Mouse (Mus musculus) neural tube, embryonic 12.5 days (tissue): ENCODE results near the gene Luzp1. TPM values are rescaled to one million over a fixed set of nuclear protein-coding genes. Genes with fewer than 3 reads are reported as not detected.
A peak's percentile ranks its signal among the peaks of the same experiment; 100 is the strongest.

Source experiments
- ATAC-seq: fragments of 200-750 bp; cut with Nextera tagmentation; 2 replicates; pipeline ENCODE4 v1.8.0; 2017; ENCODE audit warnings: low read depth, mild to moderate bottlenecking, moderate TSS enrichment, moderate library complexity; ENCODE audit not compliant: low FRiP score
- H3K27ac ChIP-seq: fragments of 300-500 bp; sonication (generic); 2 replicates; pipeline ENCODE4 v1.5.1; 2016
- H3K27me3 ChIP-seq: fragments of 300-500 bp; sonication (generic); replicated peaks from 2 replicates; pipeline ENCODE4 v1.6.1; 2016; ENCODE audit warnings: mild to moderate bottlenecking
- H3K36me3 ChIP-seq: fragments of 300-500 bp; sonication (generic); 2 replicates; pipeline ENCODE4 v1.6.1; 2016; ENCODE audit warnings: mild to moderate bottlenecking
- H3K4me1 ChIP-seq: fragments of 300-500 bp; sonication (generic); 2 replicates; pipeline ENCODE4 v1.6.1; 2016
- H3K4me2 ChIP-seq: fragments of 300-500 bp; sonication (generic); replicated peaks from 2 replicates; pipeline ENCODE4 v1.6.1; 2016; ENCODE audit warnings: mild to moderate bottlenecking
- H3K4me3 ChIP-seq: fragments of 300-500 bp; sonication (generic); 2 replicates; pipeline ENCODE4 v1.5.1; 2016
- H3K9ac ChIP-seq: fragments of 300-500 bp; sonication (generic); 2 replicates; pipeline ENCODE4 v1.6.1; 2016; ENCODE audit warnings: mild to moderate bottlenecking
- H3K9me3 ChIP-seq: fragments of 300-500 bp; sonication (generic); 2 replicates; pipeline ENCODE4 v1.6.1; 2016; ENCODE audit warnings: mild to moderate bottlenecking
- WGBS: fragments of 180-500 bp; shearing (Covaris S2); methylation state at CpG from one replicate; pipeline ENCODE4 v1.1.7; 2016; 5-methylcytosine and 5-hydroxymethylcytosine counted together
- polyA plus RNA-seq: library from polyadenylated mRNA; unstranded; fragments of >200 nt; fragmentation: Nextera tagmentation; extraction: Ambion mirVana; gene quantifications from 2 replicates; pipeline ENCODE4 v1.2.1, GENCODE M21; 2016

Luzp1 gene
- 82.1 and 90.8 TPM in 2 replicates for polyA plus RNA-seq

GRCm38 (mm10) chr4:136469371-136469903, at the start of gene Luzp1:
Luzp1 (plus strand) TSS chr4:136469761.
- 0 out of 2 replicates have a peak, but pooled peaks cover 1% of the 10 kb centered on the region for H3K27me3 ChIP-seq
- WGBS = 1% methylated on average over 36 of the region's 36 CpGs
- ATAC-seq = peak; percentile 91
- no peaks in the 10 kb centered on the region for H3K9me3 ChIP-seq
- H3K4me2 ChIP-seq = peak within 1 kb of the TSS; percentile 74
- peak within 1 kb of the TSS; percentile 90 for H3K9ac ChIP-seq
- peaks cover 25% of the 10 kb centered on the region for H3K4me1 ChIP-seq
- peak within 1 kb of the TSS; percentile 94 for H3K27ac ChIP-seq
- no peaks in the 10 kb centered on the region for H3K36me3 ChIP-seq
- peak within 1 kb of the TSS; percentile 93 for H3K4me3 ChIP-seq

DNA sequence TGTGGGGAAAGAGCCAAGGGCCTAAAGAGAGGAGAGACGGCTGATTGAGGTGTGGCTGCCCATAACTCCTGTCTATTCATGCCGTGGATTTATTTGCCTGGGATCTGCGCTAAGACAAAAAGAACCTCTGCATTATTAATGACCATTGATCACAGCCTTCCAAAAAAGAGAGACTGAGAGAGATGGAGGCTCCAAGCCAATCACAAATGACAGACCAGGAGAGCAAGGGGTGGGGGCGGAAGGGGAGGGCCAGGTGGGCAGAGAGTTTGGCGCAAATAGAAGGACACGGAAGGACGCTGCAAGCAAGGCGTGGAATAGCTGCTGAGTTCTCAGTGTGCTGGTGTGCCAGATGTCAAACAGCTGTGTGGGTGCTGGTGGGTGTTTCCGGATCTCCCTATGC, 46.3 kb upstream of the Luzp1 start, which contains the start of gene Htr1d:
TSS of gene Htr1d (plus strand) at position 301 of the 400 bp plus-strand sequence.
- no peaks in the 10 kb centered on the region for H3K36me3 ChIP-seq
- H3K27ac ChIP-seq = no peak within 1 kb of the TSS
- no peak for ATAC-seq
- H3K9me3 ChIP-seq = no peaks in the 10 kb centered on the region
- WGBS = 71% methylated on average over 9 of the region's 9 CpGs
- H3K27me3 ChIP-seq = peaks cover 35% of the 10 kb centered on the region
- H3K9ac ChIP-seq = peak within 1 kb of the TSS; percentile 60
- peak within 1 kb of the TSS; percentile 89 for H3K4me2 ChIP-seq
- H3K4me1 ChIP-seq = peaks cover 12% of the 10 kb centered on the region
- peak within 1 kb of the TSS; percentile 45 for H3K4me3 ChIP-seq

DNA sequence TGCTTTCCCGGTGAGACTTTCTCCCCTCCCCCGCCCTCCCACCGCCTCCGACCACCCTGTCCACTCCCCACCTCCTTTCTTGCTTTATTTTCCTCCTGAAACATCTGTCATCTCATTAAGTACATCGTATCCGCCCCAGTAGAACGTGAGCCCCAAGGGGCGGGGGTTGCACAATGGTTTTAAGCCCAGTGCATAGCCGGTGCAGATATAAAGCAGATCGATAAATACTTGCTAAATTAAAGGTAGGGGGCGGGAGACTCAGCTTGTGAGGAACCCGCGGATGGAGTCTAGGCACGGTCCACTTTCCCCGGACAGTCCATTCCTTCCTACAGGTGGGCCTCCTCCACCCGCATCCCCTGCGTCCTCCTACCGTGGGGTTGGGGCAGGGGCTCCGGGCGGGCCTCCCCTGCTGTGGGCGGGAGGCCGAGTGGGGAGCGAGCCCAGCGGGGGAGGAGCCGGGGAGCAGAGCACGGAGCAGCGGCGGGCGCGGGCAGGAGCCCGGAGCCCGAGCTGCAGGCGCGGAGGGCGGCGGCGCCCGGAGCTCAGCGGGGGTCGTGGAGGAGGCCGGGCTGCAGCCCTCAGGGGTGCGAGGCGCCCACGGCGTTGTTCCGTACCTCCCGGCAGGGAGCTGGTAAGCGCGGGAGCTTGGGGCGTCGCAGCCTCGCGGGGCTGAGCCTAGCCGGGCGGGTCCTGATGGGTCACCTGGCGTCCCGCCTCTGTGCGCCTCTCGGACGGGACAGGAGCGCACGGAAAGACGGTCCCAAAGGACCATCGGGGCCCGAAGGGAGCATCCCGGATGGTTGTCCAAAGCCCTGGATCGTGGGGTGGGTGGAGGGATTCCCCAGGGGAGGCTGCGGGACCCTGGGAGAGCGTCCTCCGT, 45.2 kb upstream of the Luzp1 start:
- H3K9me3 ChIP-seq = no peaks in the 10 kb centered on the region
- no peak overlapping the region for H3K27ac ChIP-seq
- WGBS = 2% methylated on average over 68 of the region's 70 CpGs
- H3K27me3 ChIP-seq = peaks cover 39% of the 10 kb centered on the region
- H3K4me2 ChIP-seq = peak overlapping the region; percentile 89
- peak overlapping the region; percentile 60 for H3K9ac ChIP-seq
- H3K4me1 ChIP-seq = peaks cover 12% of the 10 kb centered on the region
- ATAC-seq = peak; percentile 48; the same call in 1 of the 2 replicates
- no peaks in the 10 kb centered on the region for H3K36me3 ChIP-seq
- peak overlapping the region; percentile 45 for H3K4me3 ChIP-seq

DNA sequence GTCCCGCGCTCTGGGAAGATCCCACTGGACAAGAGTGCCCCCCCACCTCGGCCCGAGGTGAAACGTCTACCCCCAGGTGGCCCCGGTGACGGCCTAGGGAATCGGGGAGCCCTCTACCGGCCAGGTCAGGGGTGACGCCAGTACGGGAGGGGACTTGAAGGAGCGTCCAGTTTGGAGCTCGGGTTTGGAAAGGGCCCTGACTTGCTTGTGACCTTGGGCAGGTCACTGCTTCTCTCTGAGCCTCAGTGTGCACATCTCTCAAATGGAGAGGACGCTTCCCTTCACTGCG, 44.6 kb upstream of the Luzp1 start:
- no peaks in the 10 kb centered on the region for H3K9me3 ChIP-seq
- H3K4me3 ChIP-seq = peak overlapping the region; percentile 45
- no peaks in the 10 kb centered on the region for H3K36me3 ChIP-seq
- peak overlapping the region; percentile 60; the same call in 1 of the 2 replicates for H3K9ac ChIP-seq
- H3K4me2 ChIP-seq = peak overlapping the region; percentile 89
- 2% methylated on average over 15 of the region's 15 CpGs for WGBS
- ATAC-seq = no peak
- peaks cover 39% of the 10 kb centered on the region for H3K27me3 ChIP-seq
- H3K27ac ChIP-seq = no peak overlapping the region
- peaks cover 12% of the 10 kb centered on the region for H3K4me1 ChIP-seq

- Histone ChIP-seq H3K9me3 (no peaks in the 10 kb centered on the region), H3K36me3 (no peaks in the 10 kb centered on the region), H3K4me2 (no peak overlapping the region), H3K9ac (no peak overlapping the region), H3K4me1 (peaks cover 9% of the 10 kb centered on the region), H3K4me3 (no peak overlapping the region), H3K27ac (no peak overlapping the region), H3K27me3 (peaks cover 8% of the 10 kb centered on the region)
- 40% methylated on average over 11 of the region's 11 CpGs for WGBS
- ATAC-seq = no peak
These were observed 38.8 kb upstream of the Luzp1 start for GRCm38 (mm10) chr4:136430609-136431375.

DNA sequence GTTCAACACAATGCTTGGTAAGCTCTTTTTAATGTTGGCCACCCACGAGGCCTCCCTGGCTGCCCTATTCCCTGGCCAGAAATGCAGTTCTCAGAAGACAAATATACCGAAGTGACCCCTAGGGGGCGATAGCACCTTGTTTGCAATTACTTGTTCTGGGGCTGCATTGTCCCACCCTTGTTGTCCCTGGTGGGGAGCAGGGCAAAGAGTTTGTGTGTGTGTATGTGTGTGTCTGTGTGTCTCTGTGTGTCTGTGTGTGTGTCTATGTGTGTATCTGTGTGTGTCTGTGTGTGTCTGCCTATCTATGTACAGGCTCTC, 38.2 kb upstream of the Luzp1 start:
- Histone ChIP-seq H3K9me3 (no peaks in the 10 kb centered on the region), H3K4me2 (no peak overlapping the region), H3K4me1 (peaks cover 9% of the 10 kb centered on the region), H3K9ac (no peak overlapping the region), H3K27me3 (0 out of 2 replicates have a peak, but pooled peaks cover 3% of the 10 kb centered on the region), H3K4me3 (no peak overlapping the region), H3K27ac (no peak overlapping the region), H3K36me3 (no peaks in the 10 kb centered on the region)
- no peak for ATAC-seq
- under 1% methylated on average over 3 of the region's 3 CpGs for WGBS

DNA sequence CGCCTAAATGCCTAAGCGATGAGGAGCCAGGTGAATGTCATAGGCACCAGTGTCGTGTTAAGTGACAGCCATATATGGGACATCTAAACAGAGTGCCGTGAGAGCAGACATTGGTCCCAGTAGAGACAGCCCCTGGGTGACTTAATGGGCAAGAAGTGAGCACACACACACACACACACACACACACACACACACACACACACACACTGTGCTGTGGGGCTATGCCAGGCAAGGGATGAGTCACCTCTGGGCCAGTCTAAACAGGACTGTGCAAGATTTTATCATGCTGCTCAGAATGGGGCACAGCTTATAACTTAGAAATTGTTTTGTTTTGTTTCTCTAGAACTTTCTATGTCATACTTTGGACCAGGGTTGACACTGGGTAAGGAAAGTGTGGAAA, 35.5 kb upstream of the Luzp1 start:
- no peak for ATAC-seq
- H3K27me3 ChIP-seq = no peaks in the 10 kb centered on the region
- H3K27ac ChIP-seq = no peak overlapping the region
- H3K9ac ChIP-seq = no peak overlapping the region
- H3K4me1 ChIP-seq = peaks cover 9% of the 10 kb centered on the region
- no peaks in the 10 kb centered on the region for H3K36me3 ChIP-seq
- no peaks in the 10 kb centered on the region for H3K9me3 ChIP-seq
- H3K4me2 ChIP-seq = no peak overlapping the region
- WGBS = 92% methylated on average over 4 of the region's 4 CpGs
- H3K4me3 ChIP-seq = no peak overlapping the region

GRCm38 (mm10) chr4:136439106-136439505, 30.5 kb upstream of the Luzp1 start:
- H3K9ac ChIP-seq = no peak overlapping the region
- no peaks in the 10 kb centered on the region for H3K27me3 ChIP-seq
- 59% methylated on average over 4 of the region's 4 CpGs for WGBS
- H3K27ac ChIP-seq = no peak overlapping the region
- no peak overlapping the region for H3K4me2 ChIP-seq
- H3K36me3 ChIP-seq = no peaks in the 10 kb centered on the region
- H3K4me3 ChIP-seq = no peak overlapping the region
- H3K4me1 ChIP-seq = no peaks in the 10 kb centered on the region
- no peak for ATAC-seq
- no peaks in the 10 kb centered on the region for H3K9me3 ChIP-seq

DNA sequence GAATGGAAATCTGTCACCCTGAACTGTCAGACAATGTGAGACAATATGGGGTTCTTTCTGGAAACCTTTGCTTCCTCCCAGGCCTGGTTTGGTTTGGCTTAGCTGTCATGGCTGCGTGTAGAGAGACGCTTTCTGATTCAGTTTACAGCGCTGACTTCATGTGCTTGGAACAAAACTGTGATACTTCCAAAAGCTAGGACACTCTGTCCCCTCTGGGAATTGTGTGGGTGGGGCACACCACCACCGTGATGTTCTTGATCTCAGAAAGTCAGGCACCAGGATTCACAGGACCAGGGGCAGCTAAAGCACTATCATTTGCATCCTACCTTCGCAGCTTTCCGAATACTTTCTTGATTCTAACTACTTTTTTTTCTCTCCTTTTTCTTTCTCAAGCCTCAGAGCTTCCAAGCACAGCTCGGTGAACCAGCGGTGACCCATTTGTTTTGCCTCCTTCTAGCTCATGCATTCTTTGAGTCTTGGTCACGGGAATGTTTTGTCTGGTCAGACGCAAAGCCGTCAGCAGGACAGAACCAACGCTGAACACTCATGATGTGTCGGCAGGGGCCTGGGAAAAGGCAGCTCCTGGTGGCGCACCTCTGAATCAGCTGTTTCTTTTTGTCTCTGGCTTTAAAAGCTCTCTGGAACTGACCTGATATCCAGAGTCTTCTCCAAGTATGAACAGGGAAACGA, 28.1 kb upstream of the Luzp1 start:
- no peak overlapping the region for H3K9ac ChIP-seq
- no peak overlapping the region for H3K4me2 ChIP-seq
- WGBS = 71% methylated on average over 15 of the region's 15 CpGs
- ATAC-seq = no peak
- no peaks in the 10 kb centered on the region for H3K27me3 ChIP-seq
- no peaks in the 10 kb centered on the region for H3K4me1 ChIP-seq
- H3K36me3 ChIP-seq = no peaks in the 10 kb centered on the region
- H3K4me3 ChIP-seq = no peak overlapping the region
- no peak overlapping the region for H3K27ac ChIP-seq
- no peaks in the 10 kb centered on the region for H3K9me3 ChIP-seq

DNA sequence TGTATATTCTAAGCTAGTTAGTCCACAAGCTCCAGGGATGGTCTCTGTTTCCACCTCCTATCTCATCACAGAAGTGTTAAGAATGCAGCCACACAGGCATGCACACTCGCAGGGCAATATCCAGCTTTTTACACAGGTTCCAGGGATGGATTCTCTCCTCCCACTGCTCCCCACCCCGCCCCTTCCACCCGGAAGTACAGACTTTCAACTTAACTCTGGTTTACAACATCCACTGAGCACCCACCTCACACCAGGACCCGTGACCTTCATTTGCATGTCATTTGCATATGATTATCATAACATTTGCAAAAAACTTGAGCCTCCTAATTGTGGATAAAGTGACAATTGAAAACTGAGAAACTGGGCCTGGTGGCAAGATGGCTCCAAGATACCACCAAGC, 25.0 kb upstream of the Luzp1 start:
- Histone ChIP-seq H3K27me3 (no peaks in the 10 kb centered on the region), H3K4me3 (no peak overlapping the region), H3K4me1 (no peaks in the 10 kb centered on the region), H3K9me3 (no peaks in the 10 kb centered on the region), H3K4me2 (no peak overlapping the region), H3K9ac (no peak overlapping the region), H3K36me3 (no peaks in the 10 kb centered on the region), H3K27ac (no peak overlapping the region)
- 72% methylated on average over 4 of the region's 4 CpGs for WGBS
- ATAC-seq = no peak

GRCm38 (mm10) chr4:136449795-136450194, 19.8 kb upstream of the Luzp1 start:
- Histone ChIP-seq H3K36me3 (no peaks in the 10 kb centered on the region), H3K9me3 (no peaks in the 10 kb centered on the region), H3K9ac (no peak overlapping the region), H3K4me2 (no peak overlapping the region), H3K4me1 (peaks cover 9% of the 10 kb centered on the region), H3K27me3 (no peaks in the 10 kb centered on the region), H3K27ac (no peak overlapping the region), H3K4me3 (no peak overlapping the region)
- no peak for ATAC-seq
- 93% methylated on average over 5 of the region's 5 CpGs for WGBS

- ATAC-seq = no peak
- H3K9ac ChIP-seq = no peak overlapping the region
- no peak overlapping the region for H3K4me2 ChIP-seq
- WGBS = 78% methylated on average over 4 of the region's 4 CpGs
- H3K4me3 ChIP-seq = no peak overlapping the region
- no peak overlapping the region for H3K27ac ChIP-seq
- H3K27me3 ChIP-seq = no peaks in the 10 kb centered on the region
- H3K36me3 ChIP-seq = no peaks in the 10 kb centered on the region
- H3K9me3 ChIP-seq = no peaks in the 10 kb centered on the region
- peaks cover 9% of the 10 kb centered on the region for H3K4me1 ChIP-seq
These were observed 19.3 kb upstream of the Luzp1 start for GRCm38 (mm10) chr4:136450271-136450670.
